Mouse (Mus musculus) left cerebral cortex, postnatal 36 days (tissue): Measurements from ENCODE around the gene Grrp1. TPM values are rescaled to one million over a fixed set of nuclear protein-coding genes. Genes with fewer than 3 reads are reported as not detected.

ENCODE experiments used
- total RNA-seq, 2 experiments: library from RNA; stranded (reverse); gene quantifications; 2 replicates each; pipeline ENCODE4 v1.2.3; 2021

Gene Grrp1
- total RNA-seq, 2 experiments from 2014 or later: 2.8 to 3.4 TPM

Other genes with a start within 250 kb of the Grrp1 start
- gene Lin28a, start 235.3 kb downstream of the Grrp1 start, total RNA-seq: not detected
- not detected for gene Zfp683, start 200.3 kb downstream of the Grrp1 start, total RNA-seq
- 1 to 10 TPM; 3.5 to 4.2 TPM for gene Crybg2, start 193.3 kb downstream of the Grrp1 start, total RNA-seq
- 1 to 10 TPM; 1.4 to 2.7 TPM for gene Cd52, start 159.0 kb downstream of the Grrp1 start, total RNA-seq
- gene Ubxn11, start 151.5 kb downstream of the Grrp1 start, total RNA-seq: 10 to 100 TPM; 23.3 to 46.3 TPM
- 100 to 1,000 TPM; 187 to 235 TPM for gene Sh3bgrl3, start 125.3 kb downstream of the Grrp1 start, total RNA-seq
- 10 to 100 TPM; 14.3 to 18.3 TPM for gene Cep85, start 67.0 kb downstream of the Grrp1 start, total RNA-seq
- gene Gm7534, start 51.1 kb downstream of the Grrp1 start, total RNA-seq: not detected
- gene Catsper4, start 26.7 kb downstream of the Grrp1 start, total RNA-seq: not detected
- under 1 TPM; 0.27 to 0.66 TPM for gene Cnksr1, start 15.7 kb downstream of the Grrp1 start, total RNA-seq
- under 1 TPM in 1 of 2 experiments, not detected in 1; 0.47 TPM for gene E130218I03Rik, start 10.4 kb downstream of the Grrp1 start, total RNA-seq
- gene Zfp593, start 8.5 kb downstream of the Grrp1 start, total RNA-seq: 10 to 100 TPM in 1 of 2 experiments, 1 to 10 TPM in 1; 9.2 to 13.2 TPM
- gene Gm30191, start 7.2 kb downstream of the Grrp1 start, total RNA-seq: not detected
- gene Pdik1l, start 33.8 kb upstream of the Grrp1 start, total RNA-seq: 10 to 100 TPM; 18.1 to 21.6 TPM
- gene Trim63, start 61.0 kb upstream of the Grrp1 start, total RNA-seq: under 1 TPM; 0.22 to 0.27 TPM
- not detected for gene Slc30a2, start 89.1 kb upstream of the Grrp1 start, total RNA-seq
- gene Extl1, start 129.7 kb upstream of the Grrp1 start, total RNA-seq: 10 to 100 TPM; 46.2 to 60.6 TPM
- 1 to 10 TPM; 6.7 to 7.5 TPM for gene Pafah2, start 142.2 kb upstream of the Grrp1 start, total RNA-seq
- gene Stmn1, start 214.2 kb upstream of the Grrp1 start, total RNA-seq: 1,000 to 10,000 TPM; 1,022 to 1,141 TPM
- gene Paqr7, start 242.6 kb upstream of the Grrp1 start, total RNA-seq: 10 to 100 TPM; 56.5 to 65.6 TPM